Mouse (Mus musculus): ENCODE measurements around the gene Dkk3. TPM values are rescaled to one million over a fixed set of nuclear protein-coding genes. Genes with fewer than 3 reads are reported as not detected.
A peak's percentile ranks its signal among the peaks of the same experiment; 100 is the strongest.
"Not testable (repeated sequence)": the region's sequence is repeated elsewhere in the genome, so short reads cannot be mapped to it uniquely, and the experiment has no call there.

Gene Dkk3
- total RNA-seq, 1 experiment from 2014 or later, result 0.27 TPM

DNA sequence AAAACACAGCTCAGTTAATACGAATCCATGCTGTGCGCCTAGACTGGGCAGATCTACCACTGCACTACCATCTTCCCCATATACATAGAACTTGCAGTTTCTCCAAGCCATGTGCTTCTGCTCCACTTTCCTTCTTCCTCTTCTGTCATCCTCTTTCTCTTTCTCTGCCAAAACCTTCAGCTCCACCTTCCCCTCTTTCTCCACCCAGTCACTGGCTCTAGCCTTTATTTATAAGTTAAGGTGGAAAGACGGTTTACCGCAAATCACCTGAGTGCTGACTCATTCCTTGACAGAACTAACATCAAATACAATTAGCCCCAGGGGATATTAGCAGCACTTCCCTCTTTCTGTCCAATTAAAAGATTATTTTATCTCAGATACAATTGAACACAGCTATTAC is 63.9 kb downstream of the Dkk3 start:
- not testable (repeated sequence) for ATAC-seq (replicated peaks; ENCODE audit: low read depth, poor library complexity, severe bottlenecking)

DNA sequence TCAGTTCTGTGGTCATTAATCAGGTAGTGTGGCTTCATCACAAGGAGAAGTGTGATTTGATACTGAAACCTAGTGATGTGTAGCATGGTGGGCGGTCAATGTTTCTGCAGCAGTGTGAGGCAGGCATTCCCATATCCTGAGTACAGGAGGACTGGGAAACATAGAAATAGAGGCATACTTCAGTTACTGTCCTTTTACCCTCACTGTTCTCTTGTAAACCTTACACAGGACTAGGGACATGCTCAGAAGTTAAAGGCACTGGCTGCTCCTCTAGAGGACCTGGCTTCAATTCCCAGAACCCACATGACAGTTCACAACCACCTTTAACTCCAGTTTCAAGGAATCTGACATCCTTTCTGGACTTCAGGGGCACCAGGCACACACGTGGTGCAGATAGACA is 72.7 kb downstream of the Dkk3 start:
- ATAC-seq (replicated peaks; ENCODE audit: low read depth, poor library complexity, severe bottlenecking), result no peak

DNA sequence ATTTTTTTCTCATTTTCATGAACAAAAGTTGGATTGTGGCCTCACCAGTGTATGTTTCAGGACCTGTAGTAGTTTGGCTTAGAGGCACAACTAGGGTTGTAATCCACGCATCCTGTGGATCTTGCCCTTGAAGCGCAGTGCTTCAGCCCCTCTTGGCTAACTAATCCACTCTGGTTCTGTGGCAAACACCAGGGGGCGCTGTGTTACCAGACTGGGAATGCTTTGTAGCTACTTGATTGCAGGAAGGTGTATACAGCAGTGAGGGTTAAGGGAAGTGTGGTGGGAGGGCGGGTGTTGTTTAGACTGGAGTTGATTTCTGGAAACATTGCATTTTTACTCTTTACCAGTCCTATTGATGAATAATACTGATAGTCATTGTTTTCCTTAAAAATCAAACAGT is 73.8 kb downstream of the Dkk3 start:
- ATAC-seq (replicated peaks; ENCODE audit: low read depth, poor library complexity, severe bottlenecking), result peak; percentile 90

DNA sequence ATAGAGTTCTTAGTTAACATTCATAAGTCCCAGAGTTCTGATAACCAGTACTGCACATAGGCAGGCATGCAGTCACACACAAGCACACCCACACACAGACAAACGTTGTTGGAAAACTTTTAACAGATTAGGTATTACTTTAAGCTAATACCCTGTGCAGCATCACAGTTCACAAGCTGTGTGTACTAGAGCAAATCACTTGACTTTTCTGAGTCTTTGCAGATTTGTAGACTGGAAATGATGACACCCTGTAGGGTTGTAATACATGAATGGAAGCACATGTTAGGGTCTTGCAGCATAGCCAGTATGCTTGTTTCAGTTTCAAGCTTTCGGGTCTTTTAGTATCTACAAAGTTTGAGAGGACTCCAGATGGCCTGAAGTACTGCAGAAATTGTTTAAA is 74.6 kb downstream of the Dkk3 start:
- no peak for ATAC-seq (replicated peaks; ENCODE audit: low read depth, poor library complexity, severe bottlenecking)

DNA sequence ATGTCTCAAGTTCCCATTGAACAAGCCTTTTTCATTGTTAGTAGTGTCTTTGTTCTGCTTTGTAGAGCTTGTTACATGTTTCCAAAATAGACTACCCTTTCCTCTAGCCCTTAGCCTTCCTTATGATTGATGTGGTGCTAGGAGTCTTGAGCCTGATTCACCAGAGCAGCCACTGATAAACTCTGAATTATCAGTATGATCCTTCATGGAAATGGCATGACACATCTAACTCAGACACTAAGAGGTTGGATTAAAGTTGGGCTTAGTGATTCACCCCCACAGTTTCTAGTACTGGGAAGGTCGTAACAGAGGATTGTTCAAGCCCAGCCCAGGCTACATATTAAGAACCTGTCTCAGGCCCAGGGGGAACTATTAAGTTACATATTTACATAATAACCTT is 76.2 kb downstream of the Dkk3 start:
- ATAC-seq (replicated peaks; ENCODE audit: low read depth, poor library complexity, severe bottlenecking), result no peak

DNA sequence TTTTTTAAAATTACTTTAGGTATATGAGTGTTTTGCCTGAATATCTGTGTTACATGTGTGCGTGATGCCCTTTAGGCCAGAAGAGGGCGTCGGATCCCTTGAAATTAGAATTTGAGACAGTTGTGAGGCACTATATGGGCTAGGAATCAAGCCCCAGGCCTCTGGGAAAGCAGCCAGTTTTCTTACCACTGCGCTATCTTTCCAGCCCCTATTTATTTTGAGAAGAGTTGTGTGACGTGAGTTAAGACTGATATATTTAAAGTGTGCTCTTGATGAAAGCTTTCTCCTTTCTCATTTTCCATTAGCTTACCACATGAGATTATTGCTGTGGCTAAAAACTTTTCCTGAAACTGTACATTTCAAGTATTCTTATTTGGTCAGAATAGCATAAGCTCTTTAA is 84.0 kb downstream of the Dkk3 start:
- ATAC-seq (replicated peaks; ENCODE audit: low read depth, poor library complexity, severe bottlenecking), result no peak

Other genes starting within 250 kb of the Dkk3 start
- gene Usp47, start 135.6 kb downstream of the Dkk3 start, total RNA-seq (2017), result 115 and 125 TPM in 2 replicates
- gene Mical2, start 66.8 kb upstream of the Dkk3 start, total RNA-seq (2017), result 1.6 and 2.2 TPM in 2 replicates

Data from common myeloid progenitor, adult 5-6 weeks (primary cell).